Mouse (Mus musculus): ENCODE results near the gene Prr23a3.

Prr23a3 gene

GRCm38 (mm10) chr9:98864571-98864970 lies at the start of gene Prr23a3:
TSS of gene Prr23a3 (plus strand) at chr9:98864767.
- no peak for DNase-seq

GRCm38 (mm10) chr9:98816066-98816465 lies 48.5 kb upstream of the Prr23a3 start:
- DNase-seq: no peak

GRCm38 (mm10) chr9:98817592-98817991 lies 47.0 kb upstream of the Prr23a3 start:
- no peak for DNase-seq

GRCm38 (mm10) chr9:98818971-98819370 lies 45.6 kb upstream of the Prr23a3 start:
- no peak for DNase-seq

GRCm38 (mm10) chr9:98819481-98819880 lies 45.1 kb upstream of the Prr23a3 start:
- DNase-seq: no peak

GRCm38 (mm10) chr9:98820461-98820860 lies 44.1 kb upstream of the Prr23a3 start:
- no peak for DNase-seq

GRCm38 (mm10) chr9:98821067-98821466 lies 43.5 kb upstream of the Prr23a3 start:
- no peak for DNase-seq

GRCm38 (mm10) chr9:98823805-98824204 lies 40.8 kb upstream of the Prr23a3 start:
- no peak for DNase-seq

- no peak for DNase-seq
Observed at GRCm38 (mm10) chr9:98829508-98829907, 35.1 kb upstream of the Prr23a3 start.

- DNase-seq: no peak
Observed at GRCm38 (mm10) chr9:98837537-98838074, 27.0 kb upstream of the Prr23a3 start.

- no peak for DNase-seq
Observed at GRCm38 (mm10) chr9:98842117-98842516, 22.4 kb upstream of the Prr23a3 start, which contains the start of gene Prr23a1. TSS of gene Prr23a1 (plus strand) at chr9:98842503.

- DNase-seq: no peak
Observed at GRCm38 (mm10) chr9:98856210-98856609, 8.4 kb upstream of the Prr23a3 start, which contains the start of gene Prr23a2. TSS of gene Prr23a2 (plus strand) at chr9:98856494.

- no peak for DNase-seq
Observed at GRCm38 (mm10) chr9:98863463-98863862, 1.1 kb upstream of the Prr23a3 start.

- DNase-seq: no peak
Observed at GRCm38 (mm10) chr9:98901486-98901885, 36.9 kb downstream of the Prr23a3 start.

GRCm38 (mm10) chr9:98902819-98903218 lies 38.3 kb downstream of the Prr23a3 start, which contains the start of gene 7420426K07Rik:
TSS of gene 7420426K07Rik (plus strand) at chr9:98903119.
- no peak for DNase-seq
